ENCODE assay signal across 18 mouse cellular contexts in genomic region chr3:27561921-27562320, GRCm38 (mm10).
A peak's percentile ranks its signal among the peaks of the same experiment; 100 is the strongest.
DNase-seq lines count a peak whose midpoint lies in the region; ATAC-seq lines count a peak whose summit lies in the region.
"Had no signal": no experiment of that assay in that cellular context is flagged by ENCODE, and none has a peak within 500 bp of the region (broad histone marks: within the 10 kb centered on the region; RNA-seq: fewer than 3 reads in every experiment).

No protein-coding gene starts in this region.

- no peaks in the 10 kb centered on the region for H3K27me3 ChIP-seq in kidney, embryonic 15.5 days
- H3K27me3 ChIP-seq: heart, embryonic 12.5 days; megakaryocyte, embryonic 14.5 days had no signal

- 0 out of 2 replicates have a peak overlapping the region, but pooled peaks have one; percentile 3 for H3K27ac ChIP-seq in kidney, embryonic 15.5 days
- H3K27ac ChIP-seq: limb, embryonic 10.5 days; liver, embryonic 14.5 days had no signal

- DNase-seq in cerebellum, adult 9-11 months, result peak; percentile 28
- no peak for DNase-seq in cerebellum, adult 8-10 months
- no peak for DNase-seq in kidney, postnatal 10 days
- peak; percentile 66 for DNase-seq in adipocyte (ENCODE audit: low spot score)
- DNase-seq in kidney, postnatal 25 days, result peak; percentile 47 to 59
- DNase-seq: embryo, embryonic 11 days; gastrocnemius, postnatal 36 days; heart, postnatal 4 days; layer of hippocampus, postnatal 36 days; right cerebral cortex, postnatal 14 days had no signal

- no peak for ATAC-seq in kidney, embryonic 15.5 days (replicated peaks; ENCODE audit: low FRiP score)
- ATAC-seq in activated CD4-positive, CD25-positive, alpha-beta regulatory T cell, adult 4 months, result no peak
- ATAC-seq: forebrain, embryonic 16.5 days; lung, postnatal 0 days had no signal

- H3K4me3 ChIP-seq in kidney, embryonic 15.5 days (replicated peaks), result no peak overlapping the region
- H3K4me3 ChIP-seq: heart, embryonic 12.5 days; limb, embryonic 10.5 days; megakaryocyte, embryonic 14.5 days had no signal

- H3K9me3 ChIP-seq in kidney, embryonic 15.5 days (replicated peaks), result no peaks in the 10 kb centered on the region
- H3K9me3 ChIP-seq: heart, embryonic 12.5 days; limb, embryonic 10.5 days had no signal

- H3K9ac ChIP-seq in kidney, embryonic 15.5 days, result no peak overlapping the region
- H3K9ac ChIP-seq: heart, embryonic 12.5 days; liver, embryonic 14.5 days had no signal

- H3K36me3 ChIP-seq in kidney, embryonic 15.5 days, result no peaks in the 10 kb centered on the region
- H3K36me3 ChIP-seq: heart, embryonic 12.5 days; limb, embryonic 10.5 days had no signal

- 100% methylated on average over 2 of the region's 2 CpGs for WGBS in kidney, embryonic 15.5 days

- H3K4me2 ChIP-seq in kidney, embryonic 15.5 days, result no peak overlapping the region
- H3K4me2 ChIP-seq: heart, embryonic 12.5 days had no signal

- peaks cover 34% of the 10 kb centered on the region for H3K4me1 ChIP-seq in kidney, embryonic 15.5 days
- H3K4me1 ChIP-seq: heart, embryonic 12.5 days; limb, embryonic 10.5 days; megakaryocyte, embryonic 14.5 days had no signal

Comparison
In these comparisons a context has a peak if more than half of its experiments do, and no peak if none do; other contexts are left out.
1. DNase-seq: peak in cerebellum, adult 9-11 months (single experiment), adipocyte (single experiment) and kidney, postnatal 25 days (2 of 2); none in cerebellum, adult 8-10 months (single experiment) and kidney, postnatal 10 days (single experiment).